Mouse (Mus musculus) mouse embryonic stem cell (cell line): ENCODE data around the gene Zdhhc21.

ENCODE experiments used
- in situ Hi-C, 2 experiments: fragments of 300-500 bp; cut with MboI; formaldehyde crosslinking; loops; 1 replicate in 1 of 2; 3 replicates in 1 of 2; pipeline ENCODE4 v1.14.3; 2019 to 2020; ENCODE audit warnings: low sequenced_read_pairs in 2 of 2, low pct_unique_long_range_greater_than_20kb in 1 of 2, mixed read lengths in 1 of 2; ENCODE audit not compliant: unreplicated experiment in 1 of 2

The Zdhhc21 gene

DNA sequence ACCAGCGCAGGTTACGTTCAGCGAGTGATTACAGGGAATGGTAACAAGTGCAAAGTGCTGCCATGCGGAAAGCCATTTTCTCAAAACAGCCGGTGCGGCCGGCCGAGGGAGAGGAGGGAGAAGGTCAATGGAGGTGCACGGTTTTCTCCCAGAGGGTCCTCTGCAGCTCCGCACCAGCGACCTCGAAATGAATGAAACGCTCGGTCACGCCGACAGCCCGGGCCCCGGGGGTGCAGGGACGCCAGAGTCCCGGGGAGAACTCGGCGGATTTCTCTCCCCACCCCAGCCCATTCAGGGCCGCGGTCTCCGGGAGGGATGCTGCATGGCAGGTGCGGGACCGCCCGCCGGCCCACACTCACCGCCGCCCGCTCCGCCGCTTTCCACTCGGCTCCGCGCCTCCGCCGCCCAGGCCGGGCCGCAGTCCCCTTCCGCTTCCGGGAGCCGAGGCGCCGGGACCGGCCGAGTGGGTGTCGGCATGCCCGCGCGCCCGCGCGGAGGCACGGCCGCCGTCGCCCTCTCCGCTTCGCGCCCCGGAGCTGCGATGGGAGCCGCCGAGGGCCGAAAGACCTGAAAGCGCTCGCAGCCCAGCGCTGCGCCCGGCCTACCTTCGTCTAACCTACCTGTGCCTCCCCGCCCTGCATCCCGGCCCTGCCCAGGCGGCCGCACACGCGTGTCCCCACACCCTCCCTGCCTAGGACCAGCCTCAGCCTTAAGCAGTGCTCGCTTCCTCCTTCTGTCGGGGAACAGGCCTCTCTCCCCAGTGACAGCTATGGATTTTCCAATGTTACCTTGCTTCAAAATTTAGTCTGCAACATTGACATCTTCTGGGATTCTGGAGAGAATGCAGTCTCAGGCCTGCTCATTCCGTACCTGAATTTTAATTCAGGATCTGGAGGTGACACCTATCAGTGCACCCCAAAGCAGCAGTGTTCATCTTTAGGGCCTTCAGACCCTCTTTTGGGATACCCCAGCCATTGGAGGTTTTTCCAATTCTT lies at the start of gene Zdhhc21:
Gene Zdhhc21 (minus strand): TSS at position 828 of the 995 bp plus-strand sequence.
- in situ Hi-C loops, result no loop called here

DNA sequence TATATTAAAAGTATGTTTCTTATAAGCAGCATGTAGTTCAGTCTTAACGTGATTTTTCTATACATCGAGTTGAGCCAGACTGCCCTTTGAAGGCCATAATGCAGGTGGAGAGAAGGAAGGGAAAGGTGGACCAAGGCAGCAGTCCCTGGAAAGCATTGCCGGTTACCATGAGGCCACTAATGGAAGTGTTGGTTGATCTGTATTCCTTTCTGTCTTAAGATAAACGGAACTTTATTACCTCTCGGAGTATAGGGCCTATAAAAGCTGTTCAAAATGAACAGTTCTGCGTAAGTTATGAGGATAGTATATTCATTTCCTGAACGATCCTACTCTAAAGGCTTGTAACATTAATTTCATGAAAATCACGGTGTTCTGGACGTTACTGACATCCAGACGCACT lies 35.5 kb upstream of the Zdhhc21 start:
- in situ Hi-C loops, result no loop called here

DNA sequence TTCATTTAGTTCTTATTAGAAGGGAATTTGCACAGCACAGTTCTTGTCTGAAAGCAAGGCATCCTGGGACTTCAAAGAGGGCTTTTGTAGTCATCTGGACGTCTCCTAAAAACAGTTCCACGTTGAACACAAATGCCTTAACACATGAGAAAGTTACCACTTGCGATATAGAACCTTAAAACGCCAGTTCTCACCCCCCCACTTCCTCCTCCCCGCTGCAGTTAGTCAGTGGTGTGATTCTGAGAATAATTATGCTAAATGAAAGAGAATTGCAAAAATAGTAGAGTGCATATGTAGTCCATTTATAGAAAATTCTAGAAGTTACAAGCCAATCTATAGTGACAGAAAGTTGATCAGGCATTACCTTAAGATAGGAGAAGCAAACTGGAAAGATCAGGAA lies 32.5 kb upstream of the Zdhhc21 start:
- in situ Hi-C loops, result no loop called here

DNA sequence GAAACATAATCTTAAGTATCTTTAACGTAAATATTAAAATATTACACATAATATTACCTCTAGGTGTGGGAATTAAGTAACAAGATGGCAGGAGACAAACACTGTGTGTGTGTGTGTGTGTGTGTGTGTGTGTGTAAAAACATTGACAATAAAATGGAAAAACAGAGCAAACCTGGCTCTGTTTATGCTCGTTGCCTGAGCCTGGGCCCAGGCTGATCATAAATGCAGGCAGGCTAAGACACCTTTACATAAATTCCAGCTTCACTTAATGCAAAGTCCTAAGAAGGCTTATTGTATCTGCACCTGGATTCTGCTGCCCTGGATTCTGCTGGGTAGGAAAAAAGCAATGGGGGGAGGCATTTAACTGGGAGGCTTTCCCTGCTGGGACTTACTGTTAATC lies 31.8 kb upstream of the Zdhhc21 start:
- in situ Hi-C loops, result no loop called here

DNA sequence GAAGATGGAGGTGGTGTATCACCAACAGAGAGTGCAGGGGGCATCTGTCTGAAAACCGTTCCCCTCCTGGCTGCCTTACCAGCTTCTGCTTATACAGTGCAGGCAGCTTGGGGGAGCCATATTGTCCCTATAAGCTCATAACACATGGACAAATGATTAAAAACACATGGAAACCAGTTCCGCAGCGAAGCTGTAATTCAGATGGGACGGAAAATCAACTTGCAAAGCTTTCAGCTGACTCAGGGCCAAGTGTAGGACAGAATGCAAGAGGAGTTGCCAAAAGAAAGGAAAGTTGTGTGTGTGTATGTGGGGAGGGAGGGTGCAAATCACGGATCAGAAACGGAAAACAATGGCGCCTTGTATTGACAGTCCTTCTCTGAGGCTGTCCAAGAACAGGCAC lies 31.3 kb upstream of the Zdhhc21 start:
- in situ Hi-C loops, result no loop called here

- in situ Hi-C loops, result no loop called here
These were observed 30.8 kb upstream of the Zdhhc21 start for GRCm38 (mm10) chr4:82890585-82890984.

- in situ Hi-C loops, result no loop called here
These were observed 26.4 kb upstream of the Zdhhc21 start for GRCm38 (mm10) chr4:82886148-82886547.

DNA sequence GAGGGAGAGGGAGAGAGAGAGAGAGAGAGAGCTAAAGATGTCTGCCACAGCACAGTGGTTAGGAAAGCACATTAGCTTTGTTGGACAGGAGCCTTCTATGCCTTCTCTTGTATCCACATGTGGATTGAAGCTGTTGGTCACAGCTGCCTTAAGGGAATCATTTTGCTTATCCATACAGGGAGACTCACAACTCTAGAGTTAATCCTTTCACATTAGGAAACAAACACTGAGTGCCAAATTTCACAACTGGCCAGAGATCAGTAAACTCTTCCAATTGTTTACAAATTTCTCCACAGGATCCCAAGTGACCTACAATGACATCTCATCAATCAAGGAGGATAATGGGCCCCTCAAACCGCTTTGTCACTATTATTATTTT lies 25.8 kb upstream of the Zdhhc21 start:
- in situ Hi-C loops, result no loop called here

DNA sequence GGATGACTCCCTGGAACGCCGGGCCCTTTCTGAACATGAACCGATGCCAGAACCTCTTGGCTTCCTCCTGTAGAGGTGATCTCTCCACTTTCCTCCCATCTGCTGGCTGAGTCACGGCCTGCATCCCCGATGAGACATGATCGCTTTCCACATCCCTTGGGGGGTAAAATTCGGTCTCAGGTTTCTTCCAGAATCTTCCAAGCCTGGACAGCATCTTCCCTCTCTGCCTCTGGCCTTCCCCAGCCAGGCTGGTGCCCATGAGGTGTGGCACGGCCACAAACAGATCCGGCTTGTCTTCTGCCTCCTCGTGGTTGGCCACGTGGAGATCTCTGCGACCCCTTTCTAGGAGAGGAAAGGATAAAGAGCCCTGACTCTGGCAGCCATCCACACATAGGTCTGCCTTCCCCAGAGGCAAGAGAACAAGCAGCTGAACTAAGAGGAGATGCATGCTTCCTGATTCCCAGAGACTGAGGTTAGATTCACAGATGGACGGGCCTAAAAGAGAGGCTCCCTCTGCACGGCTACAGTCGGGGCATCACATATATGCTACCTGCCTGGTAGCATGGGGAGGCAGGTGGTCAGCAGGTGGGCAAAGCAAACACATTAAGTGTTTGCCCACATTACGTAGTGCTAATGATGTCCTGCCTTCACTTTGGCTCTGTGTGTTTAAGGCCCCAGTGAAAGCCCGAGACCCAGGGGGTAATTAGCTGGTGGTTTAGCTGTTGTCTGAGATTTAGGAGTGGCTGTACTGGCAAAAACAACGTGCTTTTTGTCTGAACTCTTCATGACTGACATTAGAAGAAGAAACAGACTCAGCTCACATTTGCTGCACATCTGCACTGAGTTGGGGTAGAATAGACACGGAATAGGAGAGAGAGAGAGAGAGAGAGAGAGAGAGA lies 25.1 kb upstream of the Zdhhc21 start, which contains the start of gene Cer1:
Gene Cer1 (minus strand): TSS at position 513 of the 899 bp plus-strand sequence.
- in situ Hi-C loops, result no loop called here

DNA sequence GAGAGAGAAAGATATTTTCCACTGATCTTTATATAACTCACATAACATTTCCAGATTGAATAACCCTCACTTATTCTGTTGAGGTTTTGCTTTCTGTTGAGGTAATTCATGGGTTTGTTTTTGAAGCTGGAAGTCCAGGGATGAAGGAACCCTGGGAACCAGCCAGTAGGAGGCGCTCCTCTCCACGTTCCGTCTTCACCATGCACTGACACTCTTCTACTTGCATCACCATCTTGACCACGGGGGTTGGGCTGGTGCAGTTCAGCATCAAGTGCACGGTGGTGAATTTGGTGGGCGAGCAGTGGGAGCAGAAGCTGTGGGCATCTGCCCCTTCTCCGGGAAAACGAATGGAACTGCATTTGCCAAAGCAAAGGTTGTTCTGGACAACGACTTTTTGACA lies 22.7 kb upstream of the Zdhhc21 start:
- in situ Hi-C loops, result no loop called here

DNA sequence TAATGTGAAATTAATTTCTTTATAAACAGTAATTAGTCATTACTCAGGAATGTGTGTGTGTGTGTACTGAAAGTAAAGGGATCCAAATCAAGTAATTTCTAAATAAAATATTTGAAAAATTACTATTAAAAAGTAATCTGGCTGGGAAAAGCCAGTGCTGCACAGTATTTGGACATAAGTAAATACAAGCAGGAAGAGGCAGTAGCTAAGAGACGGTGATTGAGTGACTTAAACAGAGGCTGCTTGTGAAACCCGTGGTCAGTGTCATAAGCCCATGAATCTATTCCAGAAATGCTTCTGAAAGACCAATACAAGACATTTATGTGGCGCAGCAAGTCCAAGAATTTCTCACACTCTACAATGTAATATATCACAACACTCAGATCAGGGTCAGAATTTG lies 21.6 kb upstream of the Zdhhc21 start:
- in situ Hi-C loops, result no loop called here

GRCm38 (mm10) chr4:82880243-82880642 lies 20.5 kb upstream of the Zdhhc21 start:
- in situ Hi-C loops, result no loop called here

DNA sequence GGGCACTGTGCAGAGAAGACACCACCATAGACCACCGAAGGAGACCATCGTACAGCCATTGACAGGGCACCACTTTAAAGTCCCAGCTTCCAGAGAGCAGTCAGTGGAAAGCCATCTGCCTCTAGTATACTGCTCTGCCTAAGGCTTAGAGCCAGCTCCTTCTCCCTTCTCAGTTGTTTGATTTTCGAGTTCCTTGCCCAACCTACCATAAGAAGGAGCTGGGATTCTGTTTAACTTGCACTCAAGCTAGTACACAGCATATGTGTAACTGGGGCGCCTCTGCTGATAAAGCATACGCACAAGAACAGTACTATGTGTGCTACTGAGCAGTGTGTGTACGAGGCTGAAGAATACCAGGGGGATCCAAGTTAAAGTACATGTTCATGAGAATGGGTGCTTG lies 19.4 kb upstream of the Zdhhc21 start:
- in situ Hi-C loops, result no loop called here

GRCm38 (mm10) chr4:82876656-82877055 lies 16.9 kb upstream of the Zdhhc21 start:
- in situ Hi-C loops, result no loop called here

DNA sequence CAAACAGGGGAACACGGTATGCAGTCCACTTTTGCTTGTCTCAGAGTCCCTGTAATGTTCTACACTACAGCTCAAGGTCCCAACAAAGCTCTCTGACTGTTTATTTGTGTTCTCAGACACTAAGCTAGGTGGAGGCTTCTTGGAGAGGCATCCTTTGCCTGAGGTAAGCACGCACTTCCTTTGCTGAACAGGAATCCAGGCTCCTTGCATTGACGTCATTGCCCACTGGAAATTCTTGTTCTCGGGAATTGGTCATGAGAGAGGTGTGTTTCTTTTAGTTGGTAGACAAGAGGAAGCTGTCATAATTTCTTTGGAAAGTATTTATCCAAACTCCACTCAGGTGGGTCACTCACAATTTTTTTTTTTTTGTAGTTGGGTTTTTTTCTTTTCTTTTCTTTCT lies 15.8 kb upstream of the Zdhhc21 start:
- in situ Hi-C loops, result no loop called here

DNA sequence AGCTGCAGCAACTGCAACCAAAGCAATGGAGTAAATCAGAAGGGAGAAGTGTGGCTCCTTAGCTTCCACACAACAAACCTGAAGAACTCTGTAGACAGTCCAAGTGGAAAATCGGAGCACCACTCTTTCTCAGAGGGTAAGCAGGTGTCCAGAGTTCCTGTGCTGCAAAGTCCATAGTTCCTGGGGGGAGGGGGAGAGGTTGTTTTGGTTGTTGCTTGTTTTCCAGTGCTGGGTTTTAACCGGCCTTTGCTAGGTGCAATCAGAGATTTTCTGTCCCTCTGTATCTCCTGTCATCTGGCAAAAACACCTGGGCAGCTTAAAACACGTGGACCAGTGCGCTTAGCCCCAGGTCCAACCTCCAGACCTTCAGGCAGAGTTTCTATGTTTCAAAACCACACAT lies 15.0 kb upstream of the Zdhhc21 start:
- in situ Hi-C loops, result no loop called here

GRCm38 (mm10) chr4:82872548-82872947 lies 12.8 kb upstream of the Zdhhc21 start:
- in situ Hi-C loops, result no loop called here

DNA sequence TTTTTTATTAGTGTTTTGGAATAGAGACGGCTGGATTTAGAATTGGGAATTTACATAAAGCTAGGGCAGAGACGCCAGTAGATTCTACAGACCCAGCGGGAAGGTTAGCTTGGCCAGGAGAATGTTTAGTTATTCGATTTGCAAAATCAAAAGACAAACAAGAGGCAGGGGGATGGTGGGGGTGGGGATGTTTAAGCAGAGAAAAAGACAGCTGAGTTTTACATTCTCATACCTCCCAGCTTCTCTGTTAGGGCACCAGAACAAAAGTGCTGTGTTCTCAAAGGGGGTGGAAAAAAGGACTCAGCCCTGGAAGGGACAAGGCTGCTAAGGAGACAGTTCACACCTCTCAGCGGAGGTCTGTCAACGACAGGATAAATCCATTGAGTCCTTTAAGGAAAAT lies 12.4 kb upstream of the Zdhhc21 start:
- in situ Hi-C loops, result no loop called here

- in situ Hi-C loops, result no loop called here
These were observed 11.2 kb upstream of the Zdhhc21 start for GRCm38 (mm10) chr4:82870931-82871330.
